Mouse (Mus musculus) right cerebral cortex, postnatal 25 days (tissue): ENCODE results near the gene Reep3.
A peak's percentile ranks its signal among the peaks of the same experiment; 100 is the strongest.

Source experiments
- DNase-seq: peaks from one replicate; pipeline ENCODE4 v3.0.0; 2022

Reep3 gene

DNA sequence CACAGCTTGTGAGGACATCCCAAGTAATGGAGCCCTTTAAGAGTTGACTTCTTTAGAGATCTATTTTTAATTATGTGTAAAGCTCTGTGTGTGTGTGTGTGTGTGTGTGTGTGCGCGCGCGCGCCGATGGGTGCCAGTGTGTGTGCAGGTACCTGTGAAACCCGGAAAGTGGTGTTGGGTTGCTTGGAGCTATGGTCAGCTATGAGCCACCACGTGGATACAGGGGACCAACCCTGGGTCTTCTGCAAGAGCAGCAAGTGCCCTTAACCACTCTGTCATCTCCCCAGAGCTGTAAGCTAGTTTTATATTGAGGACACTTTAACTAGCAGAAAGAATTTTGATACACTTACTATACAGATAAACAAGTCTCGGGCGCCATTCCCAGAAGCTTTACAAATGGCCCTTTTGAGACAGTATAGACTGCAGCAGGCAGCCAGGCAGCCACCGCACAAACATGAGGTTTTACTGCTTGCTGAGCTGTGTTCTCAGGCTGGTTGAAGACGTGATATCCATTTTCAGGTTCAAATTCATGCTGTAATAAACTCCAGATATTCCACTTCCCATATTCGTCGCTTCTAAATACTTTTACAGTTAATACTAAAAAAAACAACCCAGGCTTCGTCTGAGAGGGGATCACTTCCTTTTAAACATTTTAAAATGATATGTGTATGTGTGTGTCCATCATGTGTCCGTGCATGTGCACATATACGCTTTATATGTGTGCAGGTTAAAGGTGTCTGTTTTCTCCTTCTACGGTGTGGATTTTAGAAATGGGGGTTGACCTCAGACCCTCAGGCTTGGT lies 15.3 kb downstream of the Reep3 start:
- DNase-seq = no peak

GRCm38 (mm10) chr10:67079030-67079429 lies 17.7 kb downstream of the Reep3 start:
- no peak for DNase-seq

GRCm38 (mm10) chr10:67075931-67076878 lies 20.5 kb downstream of the Reep3 start:
- peak; percentile 51 for DNase-seq

GRCm38 (mm10) chr10:67073577-67073976 lies 23.2 kb downstream of the Reep3 start:
- no peak for DNase-seq

DNA sequence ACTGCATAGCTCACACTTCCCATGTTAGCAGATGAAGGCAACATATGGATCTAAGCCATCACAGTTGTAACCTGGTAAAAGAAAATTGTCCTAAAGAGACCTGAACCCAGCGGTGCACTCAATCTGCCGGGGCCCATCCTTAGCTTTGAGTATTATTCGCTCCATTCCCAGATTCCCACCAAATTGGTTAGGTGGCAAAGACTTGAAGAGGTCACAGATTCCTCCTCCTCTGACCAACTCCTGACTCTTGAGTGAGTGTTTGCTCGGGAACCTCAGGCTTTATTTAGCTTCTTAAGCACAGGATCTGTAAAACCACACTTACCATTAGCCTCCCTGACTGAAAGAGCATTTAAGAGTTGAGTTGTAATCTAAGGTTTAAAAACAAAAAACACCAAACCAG lies 24.1 kb downstream of the Reep3 start:
- DNase-seq = no peak

DNA sequence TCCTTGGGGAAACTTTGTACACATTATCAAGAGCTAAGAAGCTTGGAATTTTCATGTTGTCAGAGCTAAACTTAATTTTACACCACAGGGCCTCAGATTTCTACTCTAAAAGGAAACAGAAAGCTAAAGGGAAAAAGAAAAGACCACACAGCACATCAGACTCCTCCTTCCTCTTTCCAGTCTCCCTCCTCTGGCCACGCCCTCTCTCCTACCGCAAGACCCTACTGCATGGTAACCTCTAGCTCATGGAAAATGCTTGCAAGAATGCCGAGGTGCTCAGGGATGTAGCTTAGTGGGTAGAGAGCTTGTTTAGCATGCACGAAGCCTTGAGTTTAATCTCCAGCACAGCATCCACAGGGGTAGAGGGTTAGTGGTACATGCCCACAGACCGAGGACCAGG lies 24.9 kb downstream of the Reep3 start:
- no peak for DNase-seq

DNA sequence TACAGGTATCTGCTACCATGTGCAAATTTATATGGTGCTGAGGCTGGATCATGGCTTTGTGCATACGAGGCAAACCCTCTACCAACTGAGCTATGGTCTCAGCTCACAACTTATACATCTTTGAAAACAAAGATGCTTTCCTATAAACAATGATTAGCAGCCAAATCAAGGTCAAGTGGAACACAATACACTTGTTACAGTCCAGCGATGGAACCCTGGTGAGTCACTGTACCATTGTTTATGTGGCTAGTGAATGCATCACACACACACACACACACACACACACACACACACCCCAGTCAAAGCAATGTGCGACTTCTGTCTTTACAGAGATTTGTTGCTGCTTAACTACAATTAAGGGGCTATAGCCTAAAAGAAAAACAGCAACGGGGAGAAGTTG lies 25.4 kb downstream of the Reep3 start:
- no peak for DNase-seq

DNA sequence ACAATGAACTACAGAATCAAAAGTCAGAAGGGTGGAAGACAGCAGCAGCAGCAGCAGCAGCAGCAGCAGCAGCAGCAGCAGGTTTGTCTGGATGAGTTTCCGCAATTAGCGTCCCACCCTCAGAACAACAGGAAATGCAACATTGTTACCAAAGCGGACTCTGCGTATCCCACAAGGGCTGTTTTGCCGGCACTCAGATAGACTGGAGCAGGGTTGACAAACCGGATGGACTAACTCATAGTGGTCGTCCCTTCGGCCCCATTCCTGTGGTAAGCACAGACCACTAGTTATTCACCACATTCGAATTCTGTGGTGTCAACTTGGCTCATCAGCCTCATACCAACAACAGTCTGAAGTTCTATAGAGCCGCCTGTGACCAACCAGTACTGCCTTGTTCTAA lies 27.7 kb downstream of the Reep3 start:
- no peak for DNase-seq

GRCm38 (mm10) chr10:67066421-67066820 lies 30.3 kb downstream of the Reep3 start:
- DNase-seq = no peak

- DNase-seq = no peak
Measured at GRCm38 (mm10) chr10:67065927-67066326, 30.8 kb downstream of the Reep3 start.

DNA sequence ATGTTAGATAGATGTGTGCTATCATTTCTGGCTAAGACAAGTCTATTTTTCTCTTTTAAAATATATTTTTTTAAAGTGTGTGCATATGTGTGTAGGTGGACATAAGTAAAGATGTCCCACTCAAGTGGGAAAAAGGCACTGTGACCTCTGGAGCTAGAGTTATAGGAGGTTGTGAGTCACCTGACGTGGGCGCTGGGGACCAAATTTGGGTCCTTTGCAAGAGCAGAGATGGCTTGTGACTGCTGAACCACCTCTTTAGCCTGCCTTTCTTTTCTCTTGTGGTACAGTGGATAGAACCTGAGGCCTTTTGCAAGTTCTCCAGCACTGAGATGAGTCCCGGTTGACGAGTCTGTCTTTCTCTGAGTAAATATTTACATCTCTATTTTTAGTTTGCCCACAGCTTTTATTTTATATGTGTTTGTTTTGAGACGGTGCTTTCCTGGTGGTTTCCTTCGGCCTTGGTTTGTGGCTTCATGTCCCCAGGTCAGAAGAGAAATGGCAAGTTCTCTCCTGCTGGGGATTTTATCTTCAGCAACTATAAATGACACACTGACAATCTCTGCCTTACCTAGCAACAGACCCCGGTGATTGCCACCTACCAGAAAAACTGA lies 31.4 kb downstream of the Reep3 start:
- no peak for DNase-seq

DNA sequence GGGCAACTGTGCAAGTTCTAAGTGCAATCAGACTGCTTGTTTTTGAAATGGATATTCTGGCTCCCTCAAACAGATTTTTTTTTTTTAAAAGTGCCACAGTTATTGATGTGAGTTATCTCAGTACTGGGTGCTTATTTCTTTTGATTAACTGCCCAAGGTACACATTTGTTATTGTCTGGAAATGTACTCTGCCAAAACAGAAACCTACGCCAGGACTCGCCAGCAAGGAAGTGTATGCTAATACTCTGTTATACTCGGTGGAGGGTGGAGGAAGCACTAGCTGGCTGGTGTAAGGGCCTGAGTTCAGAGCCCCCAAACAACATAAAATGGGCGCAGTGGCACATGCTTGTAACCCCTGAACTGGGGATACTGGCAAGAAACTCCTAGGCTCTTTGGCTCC lies 34.9 kb downstream of the Reep3 start:
- no peak for DNase-seq

GRCm38 (mm10) chr10:67061367-67061801 lies 35.4 kb downstream of the Reep3 start:
- DNase-seq = no peak

DNA sequence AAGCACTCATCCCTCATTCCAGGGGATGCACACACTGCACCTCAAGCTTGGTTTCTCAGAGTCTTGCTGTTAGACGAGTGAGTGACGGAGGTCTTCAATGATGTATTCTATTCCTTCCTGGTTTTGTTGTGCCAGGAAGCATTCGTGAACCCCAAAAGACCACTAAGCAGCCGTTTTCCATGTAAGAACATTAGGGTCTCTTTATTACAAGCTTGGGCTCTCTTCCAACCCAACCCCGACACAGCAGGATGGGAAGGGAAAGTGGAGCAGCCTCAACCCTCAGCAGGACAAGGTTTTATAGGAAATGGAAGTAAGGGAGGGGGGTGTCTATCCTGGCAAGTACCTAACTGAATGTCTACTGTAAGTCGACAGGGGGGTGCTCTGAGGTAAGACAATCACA lies 38.0 kb downstream of the Reep3 start:
- DNase-seq = no peak

DNA sequence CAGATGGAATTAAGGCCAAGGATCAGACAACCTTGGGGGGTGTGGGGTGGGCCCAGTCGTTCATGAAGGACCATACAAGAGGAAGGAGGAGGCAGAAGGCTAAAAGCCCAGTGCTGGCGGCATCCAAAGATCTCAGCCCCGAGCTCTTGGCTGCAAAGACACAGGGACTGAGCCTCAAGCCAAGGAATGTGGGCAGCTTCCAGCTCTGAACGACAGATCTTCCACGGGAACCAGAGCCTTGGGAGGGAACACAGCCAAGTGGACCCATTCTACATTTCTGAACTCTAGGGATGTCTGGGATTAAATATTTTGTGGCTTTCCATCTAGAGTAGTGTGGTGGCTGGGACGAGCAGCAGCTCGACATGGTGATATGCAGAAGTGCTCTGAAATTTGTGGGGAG lies 38.4 kb downstream of the Reep3 start:
- no peak for DNase-seq

DNA sequence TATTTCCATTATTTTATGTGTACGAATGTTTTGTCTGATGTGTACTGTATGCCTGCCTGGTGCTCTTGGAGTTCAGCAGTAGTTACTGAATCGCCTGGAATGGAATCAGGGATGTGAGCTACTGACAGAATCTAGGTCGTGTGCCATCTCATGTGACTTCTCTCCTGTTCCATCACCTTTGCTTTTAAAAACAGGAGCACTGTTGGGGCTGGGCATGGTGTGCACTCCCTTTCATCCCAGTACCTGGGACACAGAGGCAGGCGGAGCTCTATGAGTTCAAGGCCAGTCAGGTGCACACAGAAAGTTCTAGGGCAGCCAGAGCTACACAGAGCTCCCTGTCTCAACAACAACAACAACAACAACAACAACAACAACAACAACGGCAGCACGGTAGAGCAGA lies 39.0 kb downstream of the Reep3 start:
- DNase-seq = no peak

DNA sequence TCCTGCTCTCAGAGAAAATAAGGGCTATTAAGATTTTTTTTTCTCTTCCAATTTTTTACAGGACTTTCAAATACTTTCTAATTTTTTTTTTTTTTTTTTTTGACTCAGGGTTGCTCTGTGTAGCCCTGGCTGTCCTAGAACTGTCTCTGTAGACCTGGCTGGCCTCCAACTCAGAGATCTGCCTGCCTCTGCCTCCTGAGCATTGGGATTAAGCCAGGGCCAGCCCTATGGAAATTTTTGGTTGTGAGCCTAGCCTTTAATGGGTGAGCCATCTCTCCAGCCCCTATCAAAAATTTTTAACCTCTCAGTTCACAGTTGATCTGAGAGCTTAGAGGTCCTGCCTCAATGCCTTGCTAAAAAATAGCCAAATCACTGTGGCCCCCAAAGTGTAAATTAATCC lies 39.5 kb downstream of the Reep3 start:
- DNase-seq = no peak

DNA sequence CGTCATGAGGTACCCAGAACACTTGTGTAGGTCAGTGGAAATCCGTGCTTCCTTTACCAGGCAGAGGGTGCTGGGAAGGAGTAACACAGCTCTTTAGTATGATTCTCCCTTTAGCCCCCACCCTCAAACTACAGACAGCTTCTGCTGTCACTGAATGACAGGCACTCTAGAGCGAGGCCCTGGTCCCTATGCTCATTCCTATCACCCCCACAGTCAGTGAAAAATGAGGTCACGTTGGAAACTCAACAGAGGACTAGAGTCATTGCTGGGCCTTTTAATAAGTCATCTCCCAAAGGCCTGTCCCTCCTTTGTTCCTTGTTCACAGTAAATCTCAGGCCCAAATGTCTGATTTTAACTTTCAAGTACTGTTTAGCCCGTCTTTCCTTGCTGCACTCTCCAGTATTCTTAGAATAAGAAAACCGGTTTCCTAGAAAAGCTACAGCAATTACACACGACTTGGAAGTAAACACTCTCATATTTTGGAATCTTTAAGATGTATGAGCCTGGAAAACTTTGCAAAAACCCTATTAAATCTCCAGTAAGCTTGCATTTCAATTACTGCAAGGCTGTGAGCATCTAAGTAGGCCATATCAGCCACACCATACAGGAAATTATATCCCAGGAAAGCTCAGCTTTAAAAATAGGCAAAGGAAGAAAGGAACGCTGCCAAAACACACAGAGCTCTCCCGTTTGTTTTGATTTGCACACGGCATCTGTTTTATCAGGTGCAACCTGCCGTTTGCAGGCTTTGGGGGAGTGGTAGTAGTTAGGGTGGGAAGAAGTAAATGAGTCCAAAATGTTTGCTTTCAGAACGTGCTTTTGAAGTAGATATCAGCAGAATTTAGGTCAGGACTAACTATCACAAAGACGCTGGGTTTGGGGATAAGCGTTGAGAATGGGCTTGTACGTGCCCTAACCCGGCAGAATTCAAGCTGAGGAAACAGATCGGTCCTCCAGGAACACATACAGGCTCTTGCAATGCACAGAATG lies 40.6 kb downstream of the Reep3 start:
- peak; percentile 54 for DNase-seq

DNA sequence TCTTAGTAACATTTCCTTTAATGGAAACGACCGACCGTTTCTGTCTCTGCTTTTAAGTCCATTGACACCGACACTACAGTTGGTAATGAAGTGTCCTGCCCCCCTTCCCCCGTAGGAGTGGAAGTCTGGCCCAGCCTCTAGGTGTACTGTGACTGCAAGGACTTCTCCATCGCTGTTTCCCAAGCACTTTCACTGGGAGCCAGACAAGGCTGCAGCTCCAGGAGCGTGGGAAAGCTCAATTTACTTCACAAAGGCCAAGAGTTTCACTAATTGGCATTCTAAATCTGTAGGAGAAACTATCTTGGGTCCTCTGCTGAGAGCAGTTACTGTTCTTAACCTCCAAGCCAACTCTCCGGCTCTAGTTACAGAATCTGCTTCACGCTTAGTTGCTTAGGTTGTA lies 43.3 kb downstream of the Reep3 start:
- DNase-seq = no peak

DNA sequence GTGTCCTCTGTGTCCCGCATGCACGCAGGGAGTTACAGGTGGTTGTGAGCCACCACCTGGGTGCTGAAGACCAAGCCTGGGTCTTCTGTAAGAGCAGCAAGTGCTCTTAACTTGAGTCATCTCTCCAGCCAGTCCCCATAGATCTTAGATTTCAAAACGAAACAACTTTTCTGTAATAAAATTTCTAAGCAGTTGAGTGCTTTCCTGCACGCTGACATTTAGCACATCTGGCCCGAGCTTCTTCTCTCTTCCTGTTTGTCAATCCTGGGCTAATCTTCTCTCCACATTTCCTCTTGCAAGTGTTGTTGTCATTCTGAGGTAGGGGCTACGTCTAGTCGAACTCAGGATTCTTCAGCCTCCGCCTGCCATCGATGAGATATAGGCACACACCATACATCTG lies 44.3 kb downstream of the Reep3 start:
- DNase-seq = no peak

- no peak for DNase-seq
Measured at GRCm38 (mm10) chr10:67051466-67051865, 45.3 kb downstream of the Reep3 start.

GRCm38 (mm10) chr10:67050766-67051165 lies 46.0 kb downstream of the Reep3 start:
- DNase-seq = no peak
